Mouse (Mus musculus): ENCODE results near the gene Npas1.

Gene Npas1

GRCm38 (mm10) chr7:16452587-16453073, 24.9 kb downstream of the Npas1 start, which contains the start of gene Tmem160:
Gene Tmem160, plus strand, starts transcription at chr7:16452779.
- no peaks in the 10 kb centered on the region for H3K9me3 ChIP-seq (ENCODE audit: low read length)

DNA sequence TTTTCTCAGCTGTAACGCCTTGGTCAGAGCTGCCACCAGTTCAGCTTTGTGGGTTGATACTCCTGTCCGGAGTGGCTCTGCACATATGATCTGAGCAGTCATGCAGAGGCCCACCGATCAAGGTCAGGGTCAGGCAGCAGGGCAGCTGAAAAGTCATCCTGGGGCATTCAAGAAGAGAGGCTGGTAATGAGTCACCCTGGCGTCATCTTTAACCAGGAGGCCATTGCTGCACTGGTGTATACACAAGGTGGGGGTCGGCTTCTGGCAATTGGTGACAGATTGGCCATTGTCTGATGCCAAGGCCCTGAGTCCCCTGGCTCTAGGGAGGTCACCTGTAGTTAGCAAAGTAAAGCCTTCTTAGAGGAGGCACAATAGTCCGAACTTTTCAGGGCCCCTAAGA, 25.9 kb downstream of the Npas1 start:
- Histone ChIP-seq H3K4me3 (replicated peaks; ENCODE audit: low read length) (no peak overlapping the region), H3K4me1 (replicated peaks; ENCODE audit: low read depth, low read length) (peaks cover 39% of the 10 kb centered on the region), H3K27me3 (ENCODE audit: insufficient read depth, low read length) (no peaks in the 10 kb centered on the region), H3K36me3 (ENCODE audit: insufficient read depth, low read length) (peaks cover 15% of the 10 kb centered on the region), H3K9me3 (ENCODE audit: low read length) (no peaks in the 10 kb centered on the region)
- TF ChIP-seq CTCF (conservative IDR thresholded peaks at IDR 0.05; ENCODE audit: low read length) (no peak), NANOG (IDR thresholded peaks at IDR 0.05; ENCODE audit: borderline replicate concordance, low read length) (no peak), POU5F1 (IDR thresholded peaks at IDR 0.05; ENCODE audit: borderline replicate concordance, low read length) (no peak)

More at GRCm38 (mm10) chr7:16452587-16453073, 24.9 kb downstream of the Npas1 start, which contains the start of gene Tmem160:
- H3K36me3 ChIP-seq (ENCODE audit: insufficient read depth, low read length) = peaks cover 15% of the 10 kb centered on the region
- H3K4me1 ChIP-seq (replicated peaks; ENCODE audit: low read depth, low read length) = peaks cover 46% of the 10 kb centered on the region
- H3K27me3 ChIP-seq (ENCODE audit: insufficient read depth, low read length) = no peaks in the 10 kb centered on the region
- no peak for TF ChIP-seq NANOG (IDR thresholded peaks at IDR 0.05; ENCODE audit: borderline replicate concordance, low read length)
- TF ChIP-seq POU5F1 (IDR thresholded peaks at IDR 0.05; ENCODE audit: borderline replicate concordance, low read length) = no peak
- TF ChIP-seq CTCF (conservative IDR thresholded peaks at IDR 0.05; ENCODE audit: low read length) = no peak
- H3K4me3 ChIP-seq (replicated peaks; ENCODE audit: low read length) = peak within 1 kb of the TSS; percentile 96

- no peak overlapping the region for H3K4me3 ChIP-seq (replicated peaks; ENCODE audit: low read length)
- H3K27me3 ChIP-seq (ENCODE audit: insufficient read depth, low read length) = no peaks in the 10 kb centered on the region
- TF ChIP-seq CTCF (conservative IDR thresholded peaks at IDR 0.05; ENCODE audit: low read length) (peak; percentile 17; the same call in 1 of the 2 replicates), NANOG (IDR thresholded peaks at IDR 0.05; ENCODE audit: borderline replicate concordance, low read length) (no peak)
- H3K36me3 ChIP-seq (ENCODE audit: insufficient read depth, low read length) = peaks cover 3% of the 10 kb centered on the region
- no peaks in the 10 kb centered on the region; the same call in 1 of the 2 replicates for H3K9me3 ChIP-seq (ENCODE audit: low read length)
- peaks cover 10% of the 10 kb centered on the region for H3K4me1 ChIP-seq (replicated peaks; ENCODE audit: low read depth, low read length)
Observed at GRCm38 (mm10) chr7:16441241-16441640, 36.3 kb downstream of the Npas1 start.

- H3K9me3 ChIP-seq (ENCODE audit: low read length) = no peaks in the 10 kb centered on the region
- peaks cover 65% of the 10 kb centered on the region for H3K36me3 ChIP-seq (ENCODE audit: insufficient read depth, low read length)
- TF ChIP-seq NANOG (IDR thresholded peaks at IDR 0.05; ENCODE audit: borderline replicate concordance, low read length) (no peak), POU5F1 (IDR thresholded peaks at IDR 0.05; ENCODE audit: borderline replicate concordance, low read length) (no peak), CTCF (conservative IDR thresholded peaks at IDR 0.05; ENCODE audit: low read length) (no peak)
- H3K4me1 ChIP-seq (replicated peaks; ENCODE audit: low read depth, low read length) = peaks cover 40% of the 10 kb centered on the region
- no peaks in the 10 kb centered on the region for H3K27me3 ChIP-seq (ENCODE audit: insufficient read depth, low read length)
- H3K4me3 ChIP-seq (replicated peaks; ENCODE audit: low read length) = no peak overlapping the region
Observed at GRCm38 (mm10) chr7:16435088-16435487, 42.4 kb downstream of the Npas1 start.

- H3K4me1 ChIP-seq (replicated peaks; ENCODE audit: low read depth, low read length) = peaks cover 44% of the 10 kb centered on the region
- H3K4me3 ChIP-seq (replicated peaks; ENCODE audit: low read length) = no peak overlapping the region
- TF ChIP-seq CTCF (conservative IDR thresholded peaks at IDR 0.05; ENCODE audit: low read length) = no peak
- no peaks in the 10 kb centered on the region for H3K9me3 ChIP-seq (ENCODE audit: low read length)
- peaks cover 81% of the 10 kb centered on the region for H3K36me3 ChIP-seq (ENCODE audit: insufficient read depth, low read length)
- H3K27me3 ChIP-seq (ENCODE audit: insufficient read depth, low read length) = no peaks in the 10 kb centered on the region
Observed at GRCm38 (mm10) chr7:16433352-16433971, 44.1 kb downstream of the Npas1 start.

DNA sequence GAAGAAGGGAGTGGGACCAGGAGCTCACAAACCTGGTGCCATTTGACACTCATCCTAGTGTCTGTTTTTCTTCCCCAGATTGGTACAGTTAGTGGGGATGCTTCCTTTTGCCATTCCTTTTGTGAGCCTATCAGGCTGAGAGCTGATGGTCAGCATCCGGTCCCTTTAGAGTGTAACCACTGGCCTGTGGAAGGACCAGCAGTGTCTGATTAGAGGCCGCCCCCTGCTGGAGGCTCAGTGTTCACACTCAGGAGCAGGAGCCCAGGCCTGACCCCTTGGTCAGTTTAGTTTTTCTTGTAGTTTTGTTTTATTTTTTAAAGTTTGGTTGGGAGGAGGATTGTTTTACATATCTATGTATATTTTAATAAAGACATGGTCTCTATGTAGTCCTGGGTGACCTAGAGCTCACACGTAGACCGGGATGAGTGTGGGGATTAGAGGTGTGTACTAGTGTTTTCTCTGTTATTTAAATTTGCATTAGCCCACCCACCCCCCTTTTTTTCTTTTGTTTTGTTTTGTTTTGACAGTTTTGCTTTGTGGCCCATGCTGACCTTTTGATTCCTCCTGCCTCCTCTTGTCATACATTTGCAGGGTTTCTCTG, 51.3 kb downstream of the Npas1 start:
- Histone ChIP-seq H3K27me3 (ENCODE audit: insufficient read depth, low read length) (no peaks in the 10 kb centered on the region), H3K4me1 (replicated peaks; ENCODE audit: low read depth, low read length) (peaks cover 32% of the 10 kb centered on the region), H3K9me3 (ENCODE audit: low read length) (no peaks in the 10 kb centered on the region), H3K36me3 (ENCODE audit: insufficient read depth, low read length) (peaks cover 99% of the 10 kb centered on the region), H3K4me3 (replicated peaks; ENCODE audit: low read length) (no peak overlapping the region)
- no peak for TF ChIP-seq POU5F1 (IDR thresholded peaks at IDR 0.05; ENCODE audit: borderline replicate concordance, low read length)
- TF ChIP-seq NANOG (IDR thresholded peaks at IDR 0.05; ENCODE audit: borderline replicate concordance, low read length) = no peak
- peak; percentile 61 for TF ChIP-seq CTCF (conservative IDR thresholded peaks at IDR 0.05; ENCODE audit: low read length)

- Histone ChIP-seq H3K4me1 (replicated peaks; ENCODE audit: low read depth, low read length) (peaks cover 33% of the 10 kb centered on the region), H3K27me3 (ENCODE audit: insufficient read depth, low read length) (no peaks in the 10 kb centered on the region), H3K4me3 (replicated peaks; ENCODE audit: low read length) (no peak overlapping the region), H3K9me3 (ENCODE audit: low read length) (no peaks in the 10 kb centered on the region), H3K36me3 (ENCODE audit: insufficient read depth, low read length) (peaks cover 99% of the 10 kb centered on the region)
- no peak for TF ChIP-seq NANOG (IDR thresholded peaks at IDR 0.05; ENCODE audit: borderline replicate concordance, low read length)
- no peak for TF ChIP-seq CTCF (conservative IDR thresholded peaks at IDR 0.05; ENCODE audit: low read length)
- no peak for TF ChIP-seq POU5F1 (IDR thresholded peaks at IDR 0.05; ENCODE audit: borderline replicate concordance, low read length)
Observed at GRCm38 (mm10) chr7:16425721-16426120, 51.8 kb downstream of the Npas1 start.

GRCm38 (mm10) chr7:16423731-16424130, 53.8 kb downstream of the Npas1 start:
- H3K27me3 ChIP-seq (ENCODE audit: insufficient read depth, low read length) = no peaks in the 10 kb centered on the region
- H3K36me3 ChIP-seq (ENCODE audit: insufficient read depth, low read length) = peaks cover 99% of the 10 kb centered on the region
- no peak for TF ChIP-seq POU5F1 (IDR thresholded peaks at IDR 0.05; ENCODE audit: borderline replicate concordance, low read length)
- TF ChIP-seq NANOG (IDR thresholded peaks at IDR 0.05; ENCODE audit: borderline replicate concordance, low read length) = no peak
- no peak for TF ChIP-seq CTCF (conservative IDR thresholded peaks at IDR 0.05; ENCODE audit: low read length)
- no peaks in the 10 kb centered on the region for H3K9me3 ChIP-seq (ENCODE audit: low read length)
- H3K4me1 ChIP-seq (replicated peaks; ENCODE audit: low read depth, low read length) = peaks cover 28% of the 10 kb centered on the region
- H3K4me3 ChIP-seq (replicated peaks; ENCODE audit: low read length) = no peak overlapping the region

All from E14TG2a.4 (cell line).